In genomic region chr13:113877420-113877819, GRCm38 (mm10) we compare ENCODE assay signal across 8 mouse cellular contexts.
DNase-seq lines count a peak whose midpoint lies in the region; ATAC-seq and TF ChIP-seq lines count a peak whose summit lies in the region.

No protein-coding gene starts in this region.

- intact Hi-C loops in gastrocnemius, adult 2 months (cut with DNase I), result loop anchor here (1.0 to 5.0 kb wide), 3 partner anchors 200 to 916 kb away; no protein-coding TSS in a partner anchor

- DNase-seq in kidney, adult 9 months, result peak; percentile 72
- no peak for DNase-seq in kidney, adult 11 months
- DNase-seq in MN1 (ENCODE audit: low spot score), result peak; percentile 77
- peak; percentile 73 to 81 for DNase-seq in cerebellum, postnatal 25 days
- DNase-seq in gastrocnemius, adult 2 months, result peak; percentile 72
- peak; percentile 13 for DNase-seq in large intestine, adult 2 months (ENCODE audit: low read depth, low spot score)
- peak; percentile 78 for DNase-seq in splenic B cell, adult 2 months (ENCODE audit: low read depth, low spot score)

- WGBS in large intestine, adult 2 months, result 12% methylated on average over 5 of the region's 5 CpGs

- H3K27ac ChIP-seq in gastrocnemius, adult 2 months, result no peak overlapping the region; the same call in 1 of the 2 replicates

- peak overlapping the region; percentile 42 for H3K4me3 ChIP-seq in gastrocnemius, adult 2 months

- TF ChIP-seq CTCF in gastrocnemius, adult 2 months (IDR thresholded peaks at IDR 0.05), result no peak; the same call in 1 of the 2 replicates

- no peaks in the 10 kb centered on the region for H3K36me3 ChIP-seq in splenic B cell, adult 2 months (ENCODE audit: control insufficient read depth, insufficient read depth, low read length, poor library complexity, severe bottlenecking)

- no peaks in the 10 kb centered on the region for H3K27me3 ChIP-seq in splenic B cell, adult 2 months (ENCODE audit: control insufficient read depth, insufficient read depth, low read length, poor library complexity, severe bottlenecking)

- peak; percentile 92 for ATAC-seq in megakaryocyte progenitor cell, adult 5-6 weeks (replicated peaks; ENCODE audit: poor library complexity)
